Mouse (Mus musculus) liver, embryonic 12.5 days (tissue): Measurements from ENCODE around the gene Mex3a. TPM values are rescaled to one million over a fixed set of nuclear protein-coding genes. Genes with fewer than 3 reads are reported as not detected.

Source experiments
- ATAC-seq: fragments of 200-750 bp; cut with Nextera tagmentation; 2 replicates; pipeline ENCODE4 v1.8.0; 2017; ENCODE audit warnings: moderate number of reproducible peaks, mild to moderate bottlenecking, moderate library complexity
- H3K27ac ChIP-seq: fragments of 300-500 bp; sonication (generic); 2 replicates; pipeline ENCODE4 v1.5.1; 2016; ENCODE audit warnings: mild to moderate bottlenecking
- H3K27me3 ChIP-seq: fragments of 300-500 bp; sonication (generic); replicated peaks from 2 replicates; pipeline ENCODE4 v1.6.1; 2016; ENCODE audit warnings: mild to moderate bottlenecking, moderate library complexity
- H3K36me3 ChIP-seq: fragments of 300-500 bp; sonication (generic); 2 replicates; pipeline ENCODE4 v1.6.1; 2016; ENCODE audit warnings: mild to moderate bottlenecking, moderate library complexity
- H3K4me1 ChIP-seq: fragments of 300-500 bp; sonication (generic); 2 replicates; pipeline ENCODE4 v1.6.1; 2016
- H3K4me2 ChIP-seq: fragments of 300-500 bp; sonication (generic); 2 replicates; pipeline ENCODE4 v1.6.1; 2016; ENCODE audit warnings: mild to moderate bottlenecking, moderate library complexity
- H3K4me3 ChIP-seq: fragments of 300-500 bp; sonication (generic); 2 replicates; pipeline ENCODE4 v1.5.1; 2016; ENCODE audit warnings: mild to moderate bottlenecking, moderate library complexity
- H3K9ac ChIP-seq: fragments of 300-500 bp; sonication (generic); 2 replicates; pipeline ENCODE4 v1.6.1; 2016; ENCODE audit warnings: mild to moderate bottlenecking, moderate library complexity
- H3K9me3 ChIP-seq: fragments of 300-500 bp; sonication (generic); replicated peaks from 2 replicates; pipeline ENCODE4 v1.6.1; 2016; ENCODE audit warnings: mild to moderate bottlenecking, moderate library complexity
- WGBS: fragments of 180-500 bp; shearing (Covaris S2); methylation state at CpG from one replicate; pipeline ENCODE4 v1.1.7; 2016; ENCODE audit not compliant: insufficient replicate concordance; 5-methylcytosine and 5-hydroxymethylcytosine counted together
- polyA plus RNA-seq: library from polyadenylated mRNA; unstranded; fragments of >200 nt; fragmentation: Nextera tagmentation; extraction: Ambion mirVana; gene quantifications from 2 replicates; pipeline ENCODE4 v1.2.1, GENCODE M21; 2016

Gene Mex3a
- polyA plus RNA-seq, 1 experiment from 2014 or later, result 2.8 TPM

DNA sequence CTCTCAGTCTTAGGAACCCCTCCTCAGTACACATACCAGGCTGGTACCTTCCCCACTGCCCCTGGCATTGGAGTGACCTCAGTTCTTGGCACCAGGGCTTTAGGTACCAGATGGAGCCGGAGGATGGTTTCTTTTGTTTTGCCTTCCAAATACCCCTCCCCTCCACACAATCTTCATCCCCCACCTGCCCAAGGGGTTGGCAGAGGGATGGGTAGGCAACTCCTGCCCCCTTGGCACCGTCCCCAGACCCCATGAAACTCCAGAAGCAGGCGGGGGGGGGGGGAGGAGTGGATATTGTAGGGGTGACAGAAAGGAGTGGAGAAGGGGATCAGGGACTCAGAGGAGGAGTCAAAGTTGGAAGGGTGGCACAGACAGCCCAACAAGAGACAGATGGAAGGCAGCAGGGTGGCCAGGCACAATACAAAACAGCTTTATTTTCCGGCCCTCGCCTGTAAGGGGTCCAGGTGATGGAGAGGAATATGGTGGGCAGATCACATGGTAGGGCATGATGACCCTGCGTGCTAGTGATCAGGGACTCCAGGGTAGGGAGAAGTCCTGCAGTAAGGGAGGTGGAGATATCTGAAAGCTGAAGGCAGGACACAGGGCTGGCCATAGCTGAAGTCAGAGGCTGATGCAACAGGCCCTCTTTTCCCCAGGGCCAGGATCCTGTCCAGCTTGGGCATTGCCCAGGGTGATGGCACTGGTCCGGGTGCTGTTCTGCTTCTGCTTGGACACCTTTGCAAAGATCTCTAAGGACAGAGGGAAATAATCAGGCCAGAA, 9.6 kb downstream of the Mex3a start:
- Histone ChIP-seq H3K4me3 (no peak overlapping the region), H3K4me1 (peaks cover 36% of the 10 kb centered on the region), H3K27me3 (no peaks in the 10 kb centered on the region), H3K36me3 (peaks cover 13% of the 10 kb centered on the region; the same call in 1 of the 2 replicates), H3K9ac (no peak overlapping the region), H3K4me2 (no peak overlapping the region), H3K9me3 (no peaks in the 10 kb centered on the region), H3K27ac (no peak overlapping the region)
- ATAC-seq, result no peak
- 71% methylated on average over 7 of the region's 7 CpGs for WGBS

DNA sequence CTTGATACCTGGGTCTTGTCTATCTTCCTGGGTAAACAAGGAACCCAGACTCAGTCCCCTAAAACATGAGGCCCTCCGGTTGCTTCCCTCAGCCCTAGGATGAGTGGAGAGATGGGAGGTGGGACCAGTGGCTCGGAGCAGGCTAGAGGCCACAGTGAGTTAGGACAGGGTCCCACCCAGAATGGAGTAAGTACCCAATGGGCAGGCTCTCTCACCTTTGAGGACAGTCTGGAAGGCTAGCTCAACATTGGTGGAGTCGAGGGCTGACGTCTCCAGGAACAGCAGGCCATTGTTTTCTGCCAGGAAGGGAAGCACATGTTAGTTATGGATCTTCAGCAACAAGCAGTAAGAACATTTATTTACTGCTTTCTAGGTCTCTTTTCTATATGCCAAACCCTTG, 10.3 kb downstream of the Mex3a start:
- Histone ChIP-seq H3K36me3 (peaks cover 7% of the 10 kb centered on the region; the same call in 1 of the 2 replicates), H3K9me3 (no peaks in the 10 kb centered on the region), H3K4me1 (peaks cover 36% of the 10 kb centered on the region), H3K4me2 (no peak overlapping the region), H3K27me3 (no peaks in the 10 kb centered on the region), H3K9ac (no peak overlapping the region), H3K4me3 (no peak overlapping the region), H3K27ac (no peak overlapping the region)
- 58% methylated on average over 4 of the region's 4 CpGs for WGBS
- ATAC-seq, result no peak

DNA sequence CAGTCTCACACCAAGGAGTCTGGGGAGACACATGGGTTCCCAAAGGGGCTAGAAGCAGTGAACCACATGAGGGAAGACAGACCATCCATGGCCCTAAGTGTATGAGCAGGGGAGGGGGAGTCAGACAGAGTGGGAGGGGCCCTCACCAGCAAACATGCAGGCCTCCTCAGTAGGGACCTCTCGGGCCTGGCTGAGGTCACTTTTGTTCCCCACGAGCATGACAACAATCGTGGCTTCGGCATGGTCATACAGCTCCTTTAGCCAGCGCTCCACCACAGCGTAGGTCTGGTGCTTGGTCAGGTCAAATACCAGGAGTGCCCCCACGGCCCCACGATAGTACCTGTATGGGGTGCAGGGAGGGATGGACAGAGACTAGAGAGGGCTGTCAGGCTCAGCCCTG, 11.0 kb downstream of the Mex3a start:
- ATAC-seq, result no peak
- H3K4me1 ChIP-seq, result peaks cover 32% of the 10 kb centered on the region
- no peak overlapping the region for H3K4me2 ChIP-seq
- no peaks in the 10 kb centered on the region for H3K9me3 ChIP-seq
- 72% methylated on average over 8 of the region's 8 CpGs for WGBS
- no peaks in the 10 kb centered on the region for H3K27me3 ChIP-seq
- H3K36me3 ChIP-seq, result peaks cover 3% of the 10 kb centered on the region; the same call in 1 of the 2 replicates
- no peak overlapping the region for H3K27ac ChIP-seq
- no peak overlapping the region for H3K4me3 ChIP-seq
- H3K9ac ChIP-seq, result no peak overlapping the region

GRCm38 (mm10) chr3:88543651-88544410, 11.6 kb downstream of the Mex3a start:
- Histone ChIP-seq H3K4me3 (no peak overlapping the region), H3K9ac (no peak overlapping the region), H3K27ac (no peak overlapping the region), H3K4me1 (peaks cover 29% of the 10 kb centered on the region), H3K4me2 (no peak overlapping the region), H3K9me3 (no peaks in the 10 kb centered on the region), H3K27me3 (no peaks in the 10 kb centered on the region), H3K36me3 (no peaks in the 10 kb centered on the region)
- ATAC-seq, result no peak
- WGBS, result 39% methylated on average over 5 of the region's 5 CpGs

GRCm38 (mm10) chr3:88544514-88544913, 12.3 kb downstream of the Mex3a start:
- peak; percentile 21; the same call in 1 of the 2 replicates for ATAC-seq
- Histone ChIP-seq H3K9ac (no peak overlapping the region), H3K36me3 (no peaks in the 10 kb centered on the region), H3K4me2 (no peak overlapping the region), H3K4me3 (no peak overlapping the region), H3K9me3 (no peaks in the 10 kb centered on the region), H3K27me3 (no peaks in the 10 kb centered on the region), H3K4me1 (peaks cover 27% of the 10 kb centered on the region), H3K27ac (no peak overlapping the region)
- 44% methylated on average over 5 of the region's 5 CpGs for WGBS

DNA sequence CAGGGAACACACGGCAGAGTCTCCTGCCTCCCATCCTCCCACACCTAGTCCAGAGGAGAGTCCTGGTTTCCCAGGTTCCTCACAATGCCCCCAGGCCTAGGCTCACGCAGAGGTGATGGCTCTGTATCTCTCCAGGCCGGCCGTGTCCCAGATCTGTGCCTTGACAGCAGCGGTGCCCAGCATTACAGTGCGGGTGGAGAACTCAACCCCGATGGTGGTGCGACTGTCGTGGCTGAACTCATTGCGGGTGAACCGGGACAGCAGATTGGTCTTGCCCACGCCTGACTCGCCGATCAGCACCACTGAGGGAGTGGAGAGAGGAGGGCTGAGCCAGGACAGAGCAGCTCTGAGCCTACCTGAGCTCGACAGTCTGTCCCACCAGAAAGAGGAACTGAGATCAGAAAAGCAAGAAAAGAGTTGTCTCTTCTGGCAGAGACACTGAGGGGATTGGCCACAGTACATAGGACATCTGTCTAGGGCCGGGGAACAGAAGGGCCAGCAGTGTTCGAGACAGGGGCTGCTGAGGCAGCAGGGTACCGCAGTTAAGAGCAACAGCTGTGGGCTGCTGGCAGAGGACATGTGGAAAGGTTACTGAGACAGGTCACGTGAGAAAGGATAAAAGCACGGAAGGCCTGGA, 12.9 kb downstream of the Mex3a start:
- no peak overlapping the region for H3K4me3 ChIP-seq
- no peak overlapping the region for H3K4me2 ChIP-seq
- 50% methylated on average over 20 of the region's 20 CpGs for WGBS
- no peak overlapping the region for H3K9ac ChIP-seq
- H3K4me1 ChIP-seq, result peaks cover 31% of the 10 kb centered on the region
- no peaks in the 10 kb centered on the region for H3K9me3 ChIP-seq
- H3K36me3 ChIP-seq, result peaks cover 3% of the 10 kb centered on the region; the same call in 1 of the 2 replicates
- H3K27ac ChIP-seq, result no peak overlapping the region
- no peak for ATAC-seq
- H3K27me3 ChIP-seq, result no peaks in the 10 kb centered on the region

DNA sequence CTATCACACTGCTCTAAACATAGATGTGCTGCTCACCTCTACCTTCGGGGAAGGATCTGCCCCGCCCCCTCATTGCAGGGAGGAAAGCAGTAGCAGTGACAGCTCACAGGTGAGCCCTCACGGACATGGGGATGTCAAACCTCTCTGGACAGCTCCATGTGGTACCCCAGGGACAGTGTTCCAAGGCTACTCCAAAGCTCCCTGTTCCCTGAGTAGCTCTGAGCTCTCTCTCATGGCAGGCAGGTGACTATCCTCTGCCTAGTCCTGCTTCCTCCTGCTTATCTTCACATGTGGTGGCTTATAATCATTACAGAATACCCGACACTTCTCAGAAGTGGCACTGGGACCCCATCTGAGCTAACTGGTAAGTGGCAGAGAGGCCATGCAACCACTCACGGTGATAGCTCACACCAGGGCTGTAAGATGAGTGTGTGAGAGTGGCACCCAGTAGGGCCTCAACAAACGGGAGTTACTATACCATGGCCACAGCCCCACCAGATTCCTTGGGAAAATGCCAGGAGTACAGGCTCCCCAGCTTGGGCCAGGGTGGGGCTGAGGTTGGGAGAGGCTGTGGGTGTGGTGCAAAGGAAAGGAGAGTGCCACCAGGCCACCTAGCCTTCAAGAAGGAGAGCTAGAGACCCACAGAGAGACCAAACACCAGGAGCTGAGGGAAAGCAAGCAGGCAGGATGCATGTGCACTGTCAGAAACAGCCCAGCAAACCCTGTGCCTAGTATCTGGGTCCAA, 14.7 kb downstream of the Mex3a start:
- H3K27me3 ChIP-seq, result no peaks in the 10 kb centered on the region
- H3K27ac ChIP-seq, result no peak overlapping the region
- 63% methylated on average over 6 of the region's 6 CpGs for WGBS
- no peak overlapping the region for H3K4me2 ChIP-seq
- peaks cover 48% of the 10 kb centered on the region for H3K4me1 ChIP-seq
- no peak overlapping the region for H3K4me3 ChIP-seq
- H3K36me3 ChIP-seq, result peaks cover 3% of the 10 kb centered on the region; the same call in 1 of the 2 replicates
- no peaks in the 10 kb centered on the region for H3K9me3 ChIP-seq
- H3K9ac ChIP-seq, result no peak overlapping the region
- ATAC-seq, result peak; percentile 16; the same call in 1 of the 2 replicates

GRCm38 (mm10) chr3:88548180-88548917, 16.2 kb downstream of the Mex3a start, which contains the start of gene Rab25:
TSS of gene Rab25 (minus strand) at chr3:88548300.
- Histone ChIP-seq H3K4me2 (no peak within 1 kb of the TSS), H3K36me3 (peaks cover 3% of the 10 kb centered on the region; the same call in 1 of the 2 replicates), H3K4me3 (no peak within 1 kb of the TSS), H3K27me3 (no peaks in the 10 kb centered on the region), H3K9ac (no peak within 1 kb of the TSS), H3K27ac (no peak within 1 kb of the TSS), H3K9me3 (no peaks in the 10 kb centered on the region), H3K4me1 (peaks cover 51% of the 10 kb centered on the region)
- ATAC-seq, result no peak
- WGBS, result 72% methylated on average over 18 of the region's 18 CpGs

- WGBS, result 63% methylated on average over 4 of the region's 4 CpGs
- peaks cover 54% of the 10 kb centered on the region for H3K4me1 ChIP-seq
- H3K27ac ChIP-seq, result peak overlapping the region; percentile 93
- H3K4me3 ChIP-seq, result peak overlapping the region; percentile 84
- H3K9ac ChIP-seq, result peak overlapping the region; percentile 94
- peak overlapping the region; percentile 99 for H3K4me2 ChIP-seq
- H3K9me3 ChIP-seq, result no peaks in the 10 kb centered on the region
- no peaks in the 10 kb centered on the region for H3K27me3 ChIP-seq
- H3K36me3 ChIP-seq, result peaks cover 15% of the 10 kb centered on the region
- ATAC-seq, result no peak
Measured at GRCm38 (mm10) chr3:88551586-88551985, 19.4 kb downstream of the Mex3a start.

- no peak for ATAC-seq
- peak overlapping the region; percentile 84 for H3K4me3 ChIP-seq
- 12% methylated on average over 16 of the region's 16 CpGs for WGBS
Measured at GRCm38 (mm10) chr3:88552082-88552645, 20.0 kb downstream of the Mex3a start.

More at GRCm38 (mm10) chr3:88552082-88552645, 20.0 kb downstream of the Mex3a start:
- H3K36me3 ChIP-seq, result peaks cover 21% of the 10 kb centered on the region
- no peaks in the 10 kb centered on the region for H3K27me3 ChIP-seq
- H3K27ac ChIP-seq, result peak overlapping the region; percentile 93
- peak overlapping the region; percentile 94 for H3K9ac ChIP-seq
- no peaks in the 10 kb centered on the region for H3K9me3 ChIP-seq
- H3K4me2 ChIP-seq, result peak overlapping the region; percentile 99
- peaks cover 48% of the 10 kb centered on the region for H3K4me1 ChIP-seq
